Mouse (Mus musculus) activated CD4-positive, CD25-positive, alpha-beta regulatory T cell (primary cell): ENCODE results near the gene Hs3st5. TPM values are rescaled to one million over a fixed set of nuclear protein-coding genes. Genes with fewer than 3 reads are reported as not detected.

Experiments used
- polyA plus RNA-seq, 2 experiments: library from polyadenylated mRNA; unstranded; fragments of 100-300 nt; shearing (Covaris generic); gene quantifications; one replicate each; pipeline ENCODE4 v1.2.1; 2017

The Hs3st5 gene
- not detected for polyA plus RNA-seq

GRCm38 (mm10) chr10:36506727-36507555 lies at the start of gene Hs3st5:
Gene Hs3st5, plus strand, starts transcription at chr10:36506814.

